Mouse (Mus musculus): ENCODE measurements around the gene Dpy19l2. TPM values are rescaled to one million over a fixed set of nuclear protein-coding genes. Genes with fewer than 3 reads are reported as not detected.
A peak's percentile ranks its signal among the peaks of the same experiment; 100 is the strongest.
"Not testable (repeated sequence)": the region's sequence is repeated elsewhere in the genome, so short reads cannot be mapped to it uniquely, and the experiment has no call there.

The Dpy19l2 gene
- polyA plus RNA-seq (2015; fragmentation: Nextera tagmentation; extraction: Ambion mirVana) = 0.34 and 0.71 TPM in 2 replicates

DNA sequence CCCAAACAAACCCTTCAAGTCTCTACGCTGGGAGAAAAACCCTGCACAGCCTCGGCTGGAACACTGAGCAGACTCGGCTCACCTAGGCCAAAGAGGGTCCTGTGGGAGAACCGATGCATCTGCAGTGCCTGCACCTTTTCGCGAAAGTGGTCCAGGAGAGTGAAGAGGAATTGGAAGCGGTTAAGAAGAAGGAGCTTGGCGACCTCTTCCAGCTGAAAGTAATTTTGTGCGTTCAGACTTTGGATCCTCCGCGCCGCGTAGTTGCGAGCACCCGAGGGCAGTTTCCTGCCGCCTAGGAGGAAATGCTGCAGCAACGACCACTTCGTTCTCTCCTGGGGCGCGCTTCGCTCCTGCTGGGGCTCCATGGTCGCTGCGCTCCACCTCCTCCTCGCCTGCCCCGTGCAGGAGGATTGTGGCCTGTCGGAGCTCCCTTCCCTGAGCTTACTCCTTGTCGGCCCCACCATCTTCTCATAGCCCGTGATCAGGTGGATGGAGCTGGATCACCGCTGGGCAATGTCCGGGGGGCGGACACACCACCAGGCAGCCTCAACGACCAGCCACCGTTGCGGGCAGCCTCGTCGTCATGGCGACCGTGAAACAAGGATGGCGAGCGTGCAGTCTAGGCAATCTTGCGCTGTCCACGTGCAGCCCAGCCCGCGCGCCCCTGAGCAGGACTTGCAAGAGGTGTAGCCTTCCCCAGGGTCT is at the start of gene Dpy19l2:
TSS of gene Dpy19l2 (minus strand) at position 594 of the 705 bp plus-strand sequence.
- peak within 1 kb of the TSS; percentile 98 for H3K4me2 ChIP-seq
- H3K4me1 ChIP-seq = peaks cover 10% of the 10 kb centered on the region
- under 1% methylated on average over 45 of the region's 45 CpGs for WGBS
- peak within 1 kb of the TSS; percentile 50 for H3K9ac ChIP-seq
- peak within 1 kb of the TSS; percentile 55 for H3K4me3 ChIP-seq
- H3K27me3 ChIP-seq (replicated peaks) = no peaks in the 10 kb centered on the region
- no peaks in the 10 kb centered on the region for H3K36me3 ChIP-seq (replicated peaks)
- peak; percentile 96 for ATAC-seq (replicated peaks)
- H3K9me3 ChIP-seq = no peaks in the 10 kb centered on the region
- no peak within 1 kb of the TSS for H3K27ac ChIP-seq

DNA sequence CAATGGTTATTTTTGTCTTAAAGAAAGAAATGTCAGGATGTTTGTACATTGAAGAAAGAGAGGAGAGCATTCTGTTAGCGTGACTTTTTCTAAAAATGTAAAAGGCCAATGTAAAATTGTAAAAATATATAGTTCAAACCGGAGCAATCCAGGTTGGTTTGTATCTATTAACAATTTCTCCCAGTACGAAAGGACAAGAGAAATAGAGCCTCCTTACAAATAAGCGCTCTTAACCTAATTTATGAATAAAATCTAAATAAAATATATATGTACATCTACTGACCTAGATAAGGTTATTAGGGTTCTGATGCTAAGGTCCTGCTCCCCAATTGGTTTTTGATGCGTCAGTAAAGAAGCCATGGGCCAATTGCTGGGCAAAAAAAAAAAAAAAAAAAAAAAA is 48.9 kb upstream of the Dpy19l2 start:
- H3K9ac ChIP-seq = no peak overlapping the region
- 94% methylated on average over 5 of the region's 5 CpGs for WGBS
- H3K4me2 ChIP-seq = no peak overlapping the region
- H3K27ac ChIP-seq = no peak overlapping the region
- ATAC-seq (replicated peaks) = no peak
- H3K4me3 ChIP-seq = no peak overlapping the region
- no peaks in the 10 kb centered on the region for H3K36me3 ChIP-seq (replicated peaks)
- no peaks in the 10 kb centered on the region for H3K27me3 ChIP-seq (replicated peaks)
- H3K4me1 ChIP-seq = no peaks in the 10 kb centered on the region
- no peaks in the 10 kb centered on the region for H3K9me3 ChIP-seq

DNA sequence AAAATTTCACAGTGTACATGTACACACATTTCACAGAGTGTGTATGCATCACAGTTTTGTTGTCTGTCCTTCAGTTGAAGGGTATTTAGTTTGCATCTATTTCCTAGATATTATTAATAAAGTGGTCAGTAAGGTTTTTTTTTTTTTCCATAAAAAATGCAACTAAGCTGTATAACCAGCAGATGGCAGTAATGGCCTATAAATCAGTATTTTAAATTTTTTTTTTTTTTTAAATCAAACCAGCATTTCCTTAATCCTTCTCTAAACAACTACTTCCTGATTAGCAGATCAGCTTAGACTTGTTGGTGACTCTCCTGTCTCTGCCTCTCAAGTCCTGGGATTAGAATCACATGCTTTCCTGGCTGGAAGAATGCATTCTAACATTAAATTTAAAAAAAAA is 5.2 kb upstream of the Dpy19l2 start:
- Histone ChIP-seq H3K4me2 (no peak overlapping the region), H3K27ac (no peak overlapping the region), H3K4me3 (no peak overlapping the region), H3K9me3 (no peaks in the 10 kb centered on the region), H3K4me1 (peaks cover 2% of the 10 kb centered on the region; the same call in 1 of the 2 replicates), H3K27me3 (replicated peaks) (no peaks in the 10 kb centered on the region), H3K36me3 (replicated peaks) (no peaks in the 10 kb centered on the region), H3K9ac (no peak overlapping the region)
- no peak for ATAC-seq (replicated peaks)

DNA sequence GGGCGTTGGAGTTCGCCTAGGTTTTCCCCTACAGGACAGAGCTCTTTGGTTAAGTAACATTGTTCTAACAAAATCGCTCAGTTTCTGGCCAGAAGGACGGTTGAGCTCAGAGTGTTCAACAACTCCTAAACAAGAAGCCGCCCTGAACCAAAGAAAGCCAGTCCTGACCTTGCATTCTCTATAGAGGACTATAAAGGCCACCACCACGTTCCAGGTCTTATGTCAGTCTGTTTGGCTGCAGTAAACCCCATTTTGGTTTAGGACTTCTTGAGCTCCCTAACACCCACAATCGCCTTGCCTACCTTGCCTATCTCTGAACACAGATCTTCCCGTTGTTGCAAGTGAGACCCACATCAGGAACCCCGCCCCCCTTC is 299 bp upstream of the Dpy19l2 start:
- ATAC-seq (replicated peaks) = peak; percentile 53; the same call in 1 of the 2 replicates
- H3K9ac ChIP-seq = peak overlapping the region; percentile 50; the same call in 1 of the 2 replicates
- H3K27me3 ChIP-seq (replicated peaks) = no peaks in the 10 kb centered on the region
- peak overlapping the region; percentile 98 for H3K4me2 ChIP-seq
- no peaks in the 10 kb centered on the region for H3K9me3 ChIP-seq
- H3K4me3 ChIP-seq = peak overlapping the region; percentile 55
- H3K4me1 ChIP-seq = peaks cover 10% of the 10 kb centered on the region
- no peak overlapping the region for H3K27ac ChIP-seq
- 14% methylated on average over 9 of the region's 9 CpGs for WGBS
- H3K36me3 ChIP-seq (replicated peaks) = no peaks in the 10 kb centered on the region

DNA sequence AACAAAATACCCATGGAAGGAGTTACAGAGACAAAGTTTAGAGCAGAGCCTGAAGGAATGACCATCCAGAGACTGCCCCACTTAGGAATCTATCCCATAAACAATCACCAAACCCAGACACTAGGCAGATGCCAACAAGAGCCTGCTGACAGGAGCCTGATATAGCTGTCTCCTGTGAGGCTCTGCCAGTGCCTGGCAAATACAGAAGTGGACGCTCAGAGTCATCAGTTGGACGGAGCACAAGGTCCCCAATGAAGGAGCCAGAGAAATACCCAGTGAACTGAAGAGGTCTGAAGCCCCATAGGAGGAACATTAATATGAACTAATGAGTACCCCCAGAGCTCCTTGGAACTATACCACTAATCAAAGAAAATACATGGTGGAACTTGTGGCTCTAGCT is 58.8 kb downstream of the Dpy19l2 start:
- H3K4me1 ChIP-seq; ATAC-seq (replicated peaks); H3K4me2 ChIP-seq; H3K9ac ChIP-seq; H3K36me3 ChIP-seq (replicated peaks); H3K27me3 ChIP-seq (replicated peaks); H3K4me3 ChIP-seq; H3K9me3 ChIP-seq; H3K27ac ChIP-seq: not testable (repeated sequence)
- WGBS = 94% methylated on average over 2 of the region's 2 CpGs

DNA sequence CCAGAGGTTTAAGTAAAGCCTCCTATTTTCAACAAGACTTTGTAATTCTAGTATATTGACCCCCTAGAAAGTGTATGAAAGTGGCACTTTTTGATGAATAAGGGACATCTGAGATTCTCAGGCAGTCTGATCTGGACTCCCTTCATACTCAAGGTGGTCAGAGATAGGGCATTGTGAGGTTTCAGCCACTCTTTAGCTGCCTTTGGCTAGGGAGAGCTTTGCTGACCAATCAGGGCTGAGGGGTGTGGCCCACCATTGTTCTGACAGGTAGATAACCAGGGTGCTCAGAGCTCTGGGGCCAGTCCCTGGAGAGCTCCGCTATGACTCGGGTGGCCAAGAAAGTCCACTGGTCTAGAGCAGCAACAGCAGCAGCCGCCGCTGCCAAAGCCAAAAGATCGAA is 71.2 kb downstream of the Dpy19l2 start, which contains the start of gene Cypt4:
TSS of gene Cypt4 (plus strand) at position 301 of the 400 bp plus-strand sequence.
- 97% methylated on average over 5 of the region's 5 CpGs for WGBS

DNA sequence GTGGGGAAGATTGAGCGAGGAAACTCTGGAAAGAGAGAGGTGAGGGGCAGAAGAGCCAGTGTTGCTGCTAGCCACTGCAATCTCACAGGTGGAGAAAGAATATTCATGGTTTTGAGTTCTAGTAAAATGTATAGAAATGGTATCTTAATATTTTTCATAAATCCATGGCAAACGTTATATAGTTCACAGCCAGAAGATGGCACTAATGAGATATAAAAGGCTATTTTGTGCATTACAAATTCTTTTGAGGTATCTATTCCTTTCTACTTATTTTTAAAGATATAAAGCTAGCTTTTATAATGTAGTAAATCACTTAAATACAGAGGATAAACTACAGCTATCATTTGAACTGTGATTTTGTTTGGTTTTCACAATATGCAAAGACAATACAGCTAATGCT is 157.9 kb downstream of the Dpy19l2 start:
- no peaks in the 10 kb centered on the region for H3K4me1 ChIP-seq
- no peaks in the 10 kb centered on the region for H3K36me3 ChIP-seq (replicated peaks)
- H3K27ac ChIP-seq = no peak overlapping the region
- no peak overlapping the region for H3K4me2 ChIP-seq
- no peak for ATAC-seq (replicated peaks)
- H3K27me3 ChIP-seq (replicated peaks) = no peaks in the 10 kb centered on the region
- WGBS = 41% methylated on average over 2 of the region's 2 CpGs
- no peak overlapping the region for H3K9ac ChIP-seq
- H3K4me3 ChIP-seq = no peak overlapping the region
- no peaks in the 10 kb centered on the region for H3K9me3 ChIP-seq

More for the DNA sequence above, 71.2 kb downstream of the Dpy19l2 start, which contains the start of gene Cypt4:
- no peak within 1 kb of the TSS for H3K4me2 ChIP-seq
- ATAC-seq (replicated peaks) = no peak
- H3K4me3 ChIP-seq = no peak within 1 kb of the TSS
- H3K27ac ChIP-seq = no peak within 1 kb of the TSS
- H3K4me1 ChIP-seq = no peaks in the 10 kb centered on the region
- no peak within 1 kb of the TSS for H3K9ac ChIP-seq
- no peaks in the 10 kb centered on the region for H3K27me3 ChIP-seq (replicated peaks)
- H3K9me3 ChIP-seq = no peaks in the 10 kb centered on the region
- H3K36me3 ChIP-seq (replicated peaks) = no peaks in the 10 kb centered on the region

DNA sequence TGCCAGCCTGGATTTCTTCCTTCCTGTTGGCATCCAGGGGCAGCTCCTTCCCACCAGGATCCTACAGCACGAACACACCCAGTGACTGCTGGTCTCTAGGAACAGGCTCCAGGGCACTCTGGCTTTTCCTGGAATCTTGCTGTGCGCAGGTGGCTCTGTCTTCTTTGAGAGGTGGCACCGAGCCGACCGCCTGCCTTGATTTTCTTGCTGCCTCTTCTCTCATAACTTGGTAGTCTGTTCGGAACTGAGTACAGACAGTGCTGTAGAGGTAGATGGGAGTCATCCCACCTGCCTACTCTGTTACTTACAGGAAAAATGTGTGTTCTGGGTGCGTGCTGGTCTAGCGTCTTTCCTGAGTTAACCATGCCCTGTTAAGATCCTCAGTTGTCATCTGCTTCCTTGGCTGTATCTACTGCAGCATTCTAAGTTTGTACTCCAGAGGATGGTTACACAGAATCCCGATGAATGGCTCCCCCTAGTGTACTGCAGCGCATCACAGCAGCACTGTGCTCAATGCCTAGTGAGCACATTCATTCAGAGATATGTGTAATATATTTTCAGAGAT is 179.4 kb downstream of the Dpy19l2 start:
- H3K4me3 ChIP-seq = no peak overlapping the region
- H3K4me2 ChIP-seq = no peak overlapping the region
- H3K9ac ChIP-seq = no peak overlapping the region
- H3K27ac ChIP-seq = no peak overlapping the region
- 61% methylated on average over 10 of the region's 10 CpGs for WGBS
- H3K4me1 ChIP-seq = no peaks in the 10 kb centered on the region
- H3K36me3 ChIP-seq (replicated peaks) = no peaks in the 10 kb centered on the region
- no peaks in the 10 kb centered on the region for H3K9me3 ChIP-seq
- peak; percentile 91 for ATAC-seq (replicated peaks)
- no peaks in the 10 kb centered on the region for H3K27me3 ChIP-seq (replicated peaks)

DNA sequence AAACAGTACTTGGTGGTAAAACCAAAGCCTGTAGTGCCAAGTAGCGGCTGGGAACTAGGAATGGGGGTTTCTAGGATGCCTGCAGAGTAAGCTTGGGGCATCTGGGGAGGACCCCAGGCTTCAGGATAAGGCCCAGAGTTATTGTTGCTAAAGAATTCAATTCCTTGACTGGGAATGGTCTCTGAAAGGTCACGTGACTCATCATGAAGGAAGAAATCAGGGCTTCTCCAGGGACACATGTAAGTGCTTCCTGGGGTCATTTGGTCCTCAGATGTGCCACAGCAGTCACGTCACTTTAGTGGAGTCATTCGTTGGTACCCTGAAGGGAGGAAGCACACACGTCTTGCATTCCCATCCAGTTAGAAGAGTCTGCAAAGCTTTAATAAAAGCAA is 182.0 kb downstream of the Dpy19l2 start:
- Histone ChIP-seq H3K9me3 (no peaks in the 10 kb centered on the region), H3K4me2 (no peak overlapping the region), H3K27me3 (replicated peaks) (no peaks in the 10 kb centered on the region), H3K36me3 (replicated peaks) (no peaks in the 10 kb centered on the region), H3K9ac (no peak overlapping the region), H3K27ac (no peak overlapping the region), H3K4me3 (no peak overlapping the region), H3K4me1 (no peaks in the 10 kb centered on the region)
- no peak for ATAC-seq (replicated peaks)
- 78% methylated on average over 5 of the region's 5 CpGs for WGBS

DNA sequence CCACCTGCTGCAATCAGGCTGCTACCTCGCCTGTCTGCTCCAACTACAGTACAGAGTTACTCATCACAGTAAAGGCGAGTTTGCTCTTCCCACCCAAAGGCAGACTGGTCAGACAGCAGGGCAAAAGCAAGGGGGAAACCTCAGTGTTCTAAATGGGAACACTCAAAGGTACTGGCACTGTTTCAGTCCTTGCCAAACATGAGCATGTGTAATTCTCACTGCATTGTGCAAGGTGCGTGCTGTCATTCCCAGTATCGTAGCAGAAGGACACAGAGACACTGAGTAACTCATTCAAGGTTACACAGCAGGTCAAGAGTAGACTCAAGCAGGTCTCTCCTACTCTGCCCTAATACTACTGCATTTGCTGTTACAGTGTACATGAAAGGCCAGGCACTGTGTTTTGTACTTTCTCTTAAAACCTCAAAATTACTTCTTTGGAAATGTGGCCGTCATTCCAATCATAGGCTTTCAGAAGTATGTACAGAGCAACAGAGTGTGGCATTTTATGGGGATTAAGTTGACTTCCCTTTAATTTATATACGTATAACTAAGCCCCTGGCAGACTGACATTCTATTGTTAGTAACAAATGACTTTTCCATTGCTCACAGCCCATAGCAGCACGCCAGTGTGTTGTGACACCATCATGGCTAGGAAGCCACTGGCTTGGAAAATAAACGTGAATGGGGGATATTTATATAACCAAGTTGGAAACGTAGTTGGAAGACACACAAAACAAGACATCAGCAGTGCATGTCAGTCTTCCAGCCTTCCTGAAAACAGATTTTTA is 182.6 kb downstream of the Dpy19l2 start:
- no peak overlapping the region for H3K4me2 ChIP-seq
- no peak for ATAC-seq (replicated peaks)
- no peak overlapping the region for H3K4me3 ChIP-seq
- 73% methylated on average over 9 of the region's 9 CpGs for WGBS
- H3K27ac ChIP-seq = no peak overlapping the region
- H3K4me1 ChIP-seq = no peaks in the 10 kb centered on the region
- no peaks in the 10 kb centered on the region for H3K27me3 ChIP-seq (replicated peaks)
- H3K9me3 ChIP-seq = no peaks in the 10 kb centered on the region
- no peaks in the 10 kb centered on the region for H3K36me3 ChIP-seq (replicated peaks)
- H3K9ac ChIP-seq = no peak overlapping the region

DNA sequence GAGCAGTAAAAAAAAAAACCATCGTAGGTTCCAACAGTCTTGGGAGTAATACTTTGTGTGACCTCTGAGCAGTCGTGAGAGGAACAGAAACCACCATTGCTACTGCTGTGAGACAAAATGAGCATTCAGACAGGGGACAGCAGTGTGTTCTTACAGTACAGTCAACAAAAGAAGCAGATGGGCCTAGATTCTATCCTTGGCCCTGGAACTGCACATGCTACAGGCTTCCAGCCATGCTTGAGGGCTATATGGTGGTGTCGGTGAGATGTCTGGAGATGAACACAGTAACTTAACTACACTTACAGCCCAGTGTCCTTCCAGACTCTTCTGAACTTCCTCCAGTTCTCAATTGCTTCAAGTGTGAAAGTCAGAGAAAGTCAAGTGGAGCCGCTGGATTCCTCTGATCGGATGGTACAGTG is 184.0 kb downstream of the Dpy19l2 start:
- no peaks in the 10 kb centered on the region for H3K27me3 ChIP-seq (replicated peaks)
- H3K9ac ChIP-seq = no peak overlapping the region
- H3K36me3 ChIP-seq (replicated peaks) = no peaks in the 10 kb centered on the region
- H3K4me1 ChIP-seq = no peaks in the 10 kb centered on the region
- WGBS = 93% methylated on average over 5 of the region's 5 CpGs
- no peak overlapping the region for H3K4me2 ChIP-seq
- no peaks in the 10 kb centered on the region for H3K9me3 ChIP-seq
- no peak overlapping the region for H3K4me3 ChIP-seq
- no peak for ATAC-seq (replicated peaks)
- H3K27ac ChIP-seq = no peak overlapping the region

DNA sequence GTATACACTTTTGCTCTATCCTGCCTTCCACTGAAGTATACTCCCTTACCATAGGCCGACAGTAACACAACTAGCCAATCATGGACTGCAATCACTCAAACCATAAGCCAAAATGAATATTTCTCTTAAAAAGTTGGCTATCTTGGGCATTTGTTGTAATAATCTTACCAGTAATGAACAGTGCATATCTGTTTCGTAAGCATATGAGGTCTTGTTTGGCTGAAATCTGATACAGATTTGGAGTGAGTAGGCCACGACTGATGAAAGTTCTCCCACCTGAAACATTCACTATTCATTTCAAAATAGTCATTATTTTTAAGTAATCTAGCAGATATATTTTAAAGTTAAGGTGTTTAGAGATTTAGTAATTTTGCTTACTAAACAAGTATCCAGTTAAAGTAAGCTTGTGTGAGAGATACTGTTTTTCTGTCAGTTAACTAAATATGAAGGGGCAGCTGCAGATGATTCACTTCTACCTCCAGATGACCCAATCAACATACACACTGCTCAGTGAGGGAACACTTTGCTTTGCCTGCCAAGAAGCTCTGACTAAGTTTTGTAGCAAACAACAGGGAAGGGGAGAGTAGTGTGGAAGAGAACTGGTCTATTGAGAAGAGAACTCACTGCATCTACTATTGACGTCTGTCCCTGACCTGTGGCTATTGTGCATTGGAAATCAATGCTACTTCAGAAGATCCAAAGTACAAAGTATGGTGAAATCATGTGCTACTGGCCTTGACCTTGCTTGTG is 184.5 kb downstream of the Dpy19l2 start:
- H3K4me1 ChIP-seq = no peaks in the 10 kb centered on the region

More for the DNA sequence above, 184.5 kb downstream of the Dpy19l2 start:
- WGBS = 87% methylated on average over 4 of the region's 4 CpGs
- no peaks in the 10 kb centered on the region for H3K9me3 ChIP-seq
- H3K27me3 ChIP-seq (replicated peaks) = no peaks in the 10 kb centered on the region
- no peak overlapping the region for H3K9ac ChIP-seq
- no peaks in the 10 kb centered on the region for H3K36me3 ChIP-seq (replicated peaks)
- H3K4me3 ChIP-seq = no peak overlapping the region
- ATAC-seq (replicated peaks) = no peak
- H3K4me2 ChIP-seq = no peak overlapping the region
- H3K27ac ChIP-seq = no peak overlapping the region
